Mouse (Mus musculus): Measurements from ENCODE around the gene Mars2. TPM values are rescaled to one million over a fixed set of nuclear protein-coding genes. Genes with fewer than 3 reads are reported as not detected.
A peak's percentile ranks its signal among the peaks of the same experiment; 100 is the strongest.

Mars2 gene
- polyA plus RNA-seq, 1 experiment from 2014 or later = 4.0 TPM

DNA sequence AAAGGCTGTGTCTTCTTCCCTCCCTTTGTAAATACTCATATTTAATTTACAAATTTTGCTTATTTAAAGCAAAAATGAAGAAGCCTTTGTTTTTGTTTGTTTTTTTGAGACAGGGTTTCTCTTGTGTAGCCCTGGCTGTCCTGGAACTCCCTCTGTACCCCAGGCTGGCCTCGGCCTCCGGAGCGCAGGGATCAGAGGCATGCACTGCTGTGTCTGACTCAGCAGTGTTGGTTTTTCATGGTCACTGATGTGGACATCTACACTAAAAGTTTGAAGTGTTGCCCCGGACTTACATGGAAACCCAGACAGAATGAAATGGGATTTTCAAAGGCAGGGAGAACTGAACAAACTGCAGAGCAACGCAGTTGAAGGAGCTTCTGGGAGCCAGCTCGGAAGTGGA, 29.4 kb upstream of the Mars2 start:
- Histone ChIP-seq H3K27ac (replicated peaks) (no peak overlapping the region), H3K36me3 (no peaks in the 10 kb centered on the region), H3K9me3 (no peaks in the 10 kb centered on the region), H3K4me3 (no peak overlapping the region), H3K9ac (replicated peaks) (0 out of 2 replicates have a peak overlapping the region, but pooled peaks have one; percentile 15), H3K4me2 (replicated peaks) (no peak overlapping the region), H3K27me3 (no peaks in the 10 kb centered on the region), H3K4me1 (peaks cover 6% of the 10 kb centered on the region; the same call in 1 of the 2 replicates)
- 88% methylated on average over 6 of the region's 6 CpGs for WGBS
- ATAC-seq (ENCODE audit: low FRiP score, low read depth) = no peak

DNA sequence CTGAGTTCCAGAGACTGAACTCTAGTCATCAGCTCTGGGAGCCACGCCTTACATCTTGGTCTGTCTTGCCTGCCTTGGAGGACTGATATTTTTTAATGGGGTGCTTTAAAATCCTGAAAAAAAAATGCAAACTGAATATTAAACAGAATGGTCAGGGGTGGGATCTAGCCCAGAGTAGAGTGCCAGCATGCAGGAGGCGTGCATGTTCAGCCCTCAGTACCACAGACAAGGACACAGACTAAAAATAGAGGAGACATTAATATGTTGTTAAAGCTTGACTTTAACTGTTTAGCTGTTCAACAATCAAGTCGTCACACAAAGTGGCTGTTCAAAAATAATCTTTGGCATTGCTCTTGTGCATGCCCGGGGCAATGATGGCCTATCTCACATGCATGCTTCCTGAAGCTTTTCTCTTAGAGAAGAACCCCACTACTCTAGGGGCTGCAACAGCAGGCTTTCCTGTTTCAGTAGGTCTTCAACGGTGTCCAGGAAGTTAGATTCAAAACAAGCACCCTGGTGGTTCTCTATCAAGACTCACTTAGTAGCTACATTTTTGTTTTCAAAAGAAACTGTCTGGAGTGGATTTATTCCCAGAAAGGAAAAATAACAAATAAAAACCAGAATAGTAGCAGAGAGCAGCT, 28.4 kb upstream of the Mars2 start:
- Histone ChIP-seq H3K36me3 (no peaks in the 10 kb centered on the region), H3K4me2 (replicated peaks) (no peak overlapping the region), H3K9ac (replicated peaks) (no peak overlapping the region), H3K4me1 (peaks cover 6% of the 10 kb centered on the region; the same call in 1 of the 2 replicates), H3K9me3 (no peaks in the 10 kb centered on the region), H3K27ac (replicated peaks) (no peak overlapping the region), H3K4me3 (no peak overlapping the region), H3K27me3 (no peaks in the 10 kb centered on the region)
- no peak for ATAC-seq (ENCODE audit: low FRiP score, low read depth)
- 78% methylated on average over 5 of the region's 5 CpGs for WGBS

DNA sequence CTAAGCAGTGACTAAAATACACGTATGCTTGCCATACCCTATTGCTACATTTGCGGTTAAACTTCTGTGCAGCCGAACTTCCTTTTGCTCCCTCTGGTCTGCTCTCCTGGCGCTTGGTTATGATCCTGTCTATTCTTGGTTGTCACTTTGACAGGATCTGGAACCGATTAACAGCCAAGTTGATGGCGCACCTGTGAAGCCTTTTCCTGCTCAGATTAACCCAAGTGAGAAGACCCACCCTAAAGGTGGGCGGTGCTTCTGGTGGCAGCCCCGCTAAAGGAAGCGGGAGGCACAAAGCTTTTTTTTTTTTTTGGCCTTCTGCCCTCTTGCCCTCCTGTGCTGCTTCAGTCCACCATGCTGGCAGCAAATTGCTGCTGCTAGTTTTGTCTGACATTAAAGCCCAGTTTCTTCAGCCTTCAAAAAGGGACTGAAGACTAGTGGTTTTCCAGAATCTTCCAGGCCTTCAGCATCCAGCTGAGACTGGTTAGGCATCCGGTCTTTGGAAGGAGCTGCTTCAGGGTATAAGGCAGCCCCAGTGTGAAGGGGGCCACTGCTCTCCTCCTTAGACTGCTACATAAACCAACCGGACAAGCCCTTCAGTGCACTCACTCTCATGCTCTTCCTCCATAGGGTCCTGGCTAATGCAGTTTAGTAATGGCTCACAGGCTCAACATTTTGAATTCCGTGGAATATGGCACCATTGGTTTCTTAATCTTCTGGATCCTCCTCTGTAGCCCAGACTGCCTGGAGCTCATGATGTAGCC, 26.6 kb upstream of the Mars2 start:
- Histone ChIP-seq H3K9ac (replicated peaks) (no peak overlapping the region), H3K36me3 (no peaks in the 10 kb centered on the region), H3K4me3 (no peak overlapping the region), H3K4me2 (replicated peaks) (no peak overlapping the region), H3K9me3 (no peaks in the 10 kb centered on the region), H3K4me1 (peaks cover 6% of the 10 kb centered on the region; the same call in 1 of the 2 replicates), H3K27me3 (no peaks in the 10 kb centered on the region), H3K27ac (replicated peaks) (no peak overlapping the region)
- ATAC-seq (ENCODE audit: low FRiP score, low read depth) = no peak
- WGBS = 51% methylated on average over 12 of the region's 12 CpGs

DNA sequence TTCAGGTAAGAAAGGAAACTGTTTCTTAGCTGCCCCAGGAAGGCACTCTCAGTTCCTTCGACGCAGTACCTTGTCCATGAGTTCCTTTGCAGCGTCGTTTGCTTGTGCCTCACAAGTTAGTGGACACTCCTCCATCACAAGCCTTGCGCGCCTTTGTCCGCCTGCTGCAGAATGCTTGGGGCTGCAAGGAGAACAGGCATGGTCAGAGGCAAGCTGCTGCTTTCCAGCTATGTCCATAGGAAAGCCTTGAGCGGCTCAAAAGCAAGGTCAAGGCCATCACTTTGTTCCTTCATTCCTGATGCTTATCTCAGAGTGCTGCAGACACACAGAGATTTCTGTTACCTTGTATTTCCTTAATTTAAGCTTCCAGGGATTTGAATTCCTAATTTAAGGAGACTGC, 25.9 kb upstream of the Mars2 start:
- H3K4me2 ChIP-seq (replicated peaks) = no peak overlapping the region
- H3K27me3 ChIP-seq = no peaks in the 10 kb centered on the region
- no peaks in the 10 kb centered on the region for H3K9me3 ChIP-seq
- no peak overlapping the region for H3K9ac ChIP-seq (replicated peaks)
- WGBS = 76% methylated on average over 8 of the region's 8 CpGs
- H3K36me3 ChIP-seq = no peaks in the 10 kb centered on the region
- no peak for ATAC-seq (ENCODE audit: low FRiP score, low read depth)
- peaks cover 2% of the 10 kb centered on the region; the same call in 1 of the 2 replicates for H3K4me1 ChIP-seq
- no peak overlapping the region for H3K4me3 ChIP-seq
- no peak overlapping the region for H3K27ac ChIP-seq (replicated peaks)

DNA sequence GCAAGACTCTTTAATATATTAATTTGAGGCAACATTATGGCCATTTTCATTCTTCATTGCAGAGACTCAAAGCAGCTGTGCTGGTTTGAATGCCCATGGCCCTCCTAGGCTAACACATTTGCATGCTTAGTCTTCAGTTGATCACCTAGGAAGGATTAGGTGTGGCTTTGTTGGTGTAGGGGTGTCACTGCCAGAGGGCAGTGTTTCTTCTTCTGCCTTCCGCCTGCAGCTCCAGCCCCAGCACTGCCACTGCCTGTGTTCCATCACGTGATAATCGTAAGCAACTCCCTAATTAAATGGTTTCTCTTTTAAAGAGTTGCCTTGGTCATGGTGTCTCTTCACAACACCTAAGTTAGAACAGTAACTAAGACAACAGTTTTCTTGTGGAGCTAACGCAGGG, 24.2 kb upstream of the Mars2 start:
- no peaks in the 10 kb centered on the region for H3K4me1 ChIP-seq
- ATAC-seq (ENCODE audit: low FRiP score, low read depth) = no peak
- no peaks in the 10 kb centered on the region for H3K9me3 ChIP-seq
- H3K27me3 ChIP-seq = no peaks in the 10 kb centered on the region
- H3K4me3 ChIP-seq = no peak overlapping the region
- H3K27ac ChIP-seq (replicated peaks) = no peak overlapping the region
- H3K36me3 ChIP-seq = no peaks in the 10 kb centered on the region
- no peak overlapping the region for H3K9ac ChIP-seq (replicated peaks)
- H3K4me2 ChIP-seq (replicated peaks) = no peak overlapping the region
- 79% methylated on average over 4 of the region's 4 CpGs for WGBS

DNA sequence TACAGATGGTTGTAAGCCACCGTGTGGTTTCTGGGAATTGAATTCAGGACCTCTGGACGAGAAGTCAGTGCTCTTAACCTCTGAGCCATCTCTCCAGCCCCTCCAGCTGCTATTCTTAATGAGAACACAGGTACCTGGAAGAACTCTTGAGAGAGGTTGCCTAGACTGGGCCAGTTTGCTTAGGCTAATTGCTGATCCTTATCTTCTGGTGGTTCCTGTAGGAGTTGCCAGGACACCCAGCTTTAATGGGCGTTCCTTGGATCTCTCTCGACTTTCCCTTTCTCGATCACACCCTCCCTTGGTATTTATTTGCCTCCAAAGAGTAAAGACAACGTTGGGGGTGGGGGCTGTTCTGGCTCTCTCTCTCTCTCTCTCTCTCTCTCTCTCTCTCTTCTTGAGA, 23.5 kb upstream of the Mars2 start:
- Histone ChIP-seq H3K9ac (replicated peaks) (no peak overlapping the region), H3K27ac (replicated peaks) (no peak overlapping the region), H3K36me3 (no peaks in the 10 kb centered on the region), H3K9me3 (no peaks in the 10 kb centered on the region), H3K27me3 (no peaks in the 10 kb centered on the region), H3K4me3 (no peak overlapping the region), H3K4me1 (no peaks in the 10 kb centered on the region), H3K4me2 (replicated peaks) (no peak overlapping the region)
- no peak for ATAC-seq (ENCODE audit: low FRiP score, low read depth)
- WGBS = 76% methylated on average over 6 of the region's 6 CpGs

DNA sequence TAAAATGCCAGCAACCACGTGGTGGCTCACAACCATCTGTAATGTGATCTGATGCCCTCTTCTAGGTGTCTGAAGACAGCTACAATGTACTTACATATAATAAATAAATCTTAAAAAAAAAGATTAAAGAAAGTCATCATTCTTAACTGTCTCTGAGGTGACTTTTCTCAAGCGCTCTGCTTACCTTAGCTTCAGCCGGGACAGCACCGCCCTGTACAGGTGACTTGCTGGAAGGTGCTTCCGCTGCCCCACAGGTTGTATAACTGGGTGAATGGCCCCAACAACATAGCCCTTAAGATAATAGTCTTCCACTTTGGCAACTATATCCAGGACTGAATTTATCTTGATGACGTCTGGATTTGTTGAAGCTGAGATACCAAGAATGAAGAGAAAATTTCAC, 23.0 kb upstream of the Mars2 start:
- 90% methylated on average over 6 of the region's 6 CpGs for WGBS
- ATAC-seq (ENCODE audit: low FRiP score, low read depth) = no peak

DNA sequence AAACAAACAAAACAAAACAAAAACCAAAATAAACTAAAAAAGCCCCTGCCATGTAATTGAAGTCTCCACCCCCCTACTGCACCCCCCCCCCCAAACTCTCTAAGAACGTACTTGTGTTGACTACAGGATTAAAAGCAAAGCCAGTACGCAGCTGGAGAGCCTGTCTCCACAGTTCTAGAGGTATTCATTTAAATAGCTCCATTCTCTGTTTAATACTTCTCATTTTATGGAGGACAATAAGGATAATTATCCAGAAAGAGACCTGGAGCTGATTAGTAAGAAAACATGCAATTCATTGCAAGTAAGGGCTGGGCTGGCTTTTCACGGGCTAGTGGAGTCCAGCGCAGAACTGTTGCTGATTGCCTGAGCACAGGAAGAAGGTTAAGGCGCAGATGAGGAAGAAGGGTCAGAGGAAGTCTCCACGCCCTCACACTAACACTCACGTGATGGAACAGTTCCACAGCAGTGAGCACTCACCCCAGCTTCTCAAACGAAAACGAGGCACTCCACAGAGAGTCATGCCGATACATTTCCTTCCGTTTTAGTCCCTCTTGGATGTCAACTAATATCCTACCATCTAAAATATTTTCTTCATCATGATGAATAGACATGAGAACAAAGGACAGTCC, 21.7 kb upstream of the Mars2 start:
- H3K9ac ChIP-seq (replicated peaks) = no peak overlapping the region
- no peak overlapping the region for H3K4me2 ChIP-seq (replicated peaks)
- no peaks in the 10 kb centered on the region for H3K36me3 ChIP-seq
- no peaks in the 10 kb centered on the region for H3K27me3 ChIP-seq
- H3K9me3 ChIP-seq = no peaks in the 10 kb centered on the region
- no peak overlapping the region for H3K27ac ChIP-seq (replicated peaks)
- no peak for ATAC-seq (ENCODE audit: low FRiP score, low read depth)
- no peaks in the 10 kb centered on the region for H3K4me1 ChIP-seq
- no peak overlapping the region for H3K4me3 ChIP-seq
- WGBS = 67% methylated on average over 11 of the region's 11 CpGs

More for the DNA sequence above, 23.0 kb upstream of the Mars2 start:
- H3K27me3 ChIP-seq = no peaks in the 10 kb centered on the region
- H3K9me3 ChIP-seq = no peaks in the 10 kb centered on the region
- no peak overlapping the region for H3K4me3 ChIP-seq
- H3K27ac ChIP-seq (replicated peaks) = no peak overlapping the region
- H3K36me3 ChIP-seq = no peaks in the 10 kb centered on the region
- H3K4me2 ChIP-seq (replicated peaks) = no peak overlapping the region
- no peaks in the 10 kb centered on the region for H3K4me1 ChIP-seq
- H3K9ac ChIP-seq (replicated peaks) = no peak overlapping the region

DNA sequence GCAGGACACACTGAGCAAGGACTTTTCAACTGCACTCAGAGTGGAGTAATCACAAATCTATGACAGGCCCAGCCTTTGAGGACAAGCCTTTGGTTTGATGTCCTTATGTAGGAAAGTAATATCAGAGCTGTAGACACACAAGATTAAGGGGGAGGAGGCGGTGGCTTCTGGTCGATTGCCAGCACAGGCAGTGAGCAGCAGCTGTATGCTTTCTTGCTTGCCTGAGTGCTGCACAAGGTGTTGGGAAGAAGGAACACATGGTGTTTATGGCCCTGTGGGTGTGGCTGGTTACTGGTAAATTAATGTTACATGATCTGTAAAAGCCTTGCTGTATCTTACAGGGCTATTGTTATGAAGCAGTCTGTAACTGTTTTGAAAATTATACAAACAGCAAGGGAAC, 19.8 kb upstream of the Mars2 start:
- Histone ChIP-seq H3K4me3 (no peak overlapping the region), H3K36me3 (no peaks in the 10 kb centered on the region), H3K9me3 (no peaks in the 10 kb centered on the region), H3K4me1 (0 out of 2 replicates have a peak, but pooled peaks cover 5% of the 10 kb centered on the region), H3K27ac (replicated peaks) (no peak overlapping the region), H3K4me2 (replicated peaks) (no peak overlapping the region), H3K9ac (replicated peaks) (no peak overlapping the region), H3K27me3 (no peaks in the 10 kb centered on the region; the same call in 1 of the 2 replicates)
- WGBS = 89% methylated on average over 2 of the region's 2 CpGs
- ATAC-seq (ENCODE audit: low FRiP score, low read depth) = no peak

DNA sequence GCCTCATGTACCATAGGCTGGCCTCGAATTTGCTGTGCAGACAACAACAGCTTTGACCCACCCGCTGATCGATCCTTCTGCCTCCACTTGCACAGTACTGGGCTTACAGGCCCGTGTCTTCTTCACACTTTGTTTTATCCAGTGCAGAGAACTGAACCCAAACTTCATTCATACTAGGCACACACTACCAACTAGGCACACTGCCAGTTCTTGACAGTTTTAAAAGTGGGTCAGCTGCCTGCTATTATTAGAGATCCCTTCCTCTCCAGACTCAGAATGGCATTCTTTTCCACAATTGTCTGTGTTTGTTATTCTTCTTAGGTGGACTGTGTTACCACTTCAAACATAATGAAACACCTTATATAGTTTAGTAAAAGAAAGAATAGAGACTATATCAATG, 15.6 kb upstream of the Mars2 start:
- Histone ChIP-seq H3K9ac (replicated peaks) (no peak overlapping the region), H3K27me3 (peaks cover 3% of the 10 kb centered on the region; the same call in 1 of the 2 replicates), H3K27ac (replicated peaks) (no peak overlapping the region), H3K4me3 (no peak overlapping the region), H3K4me2 (replicated peaks) (no peak overlapping the region), H3K4me1 (peaks cover 11% of the 10 kb centered on the region; the same call in 1 of the 2 replicates), H3K36me3 (no peaks in the 10 kb centered on the region), H3K9me3 (no peaks in the 10 kb centered on the region)
- no peak for ATAC-seq (ENCODE audit: low FRiP score, low read depth)
- WGBS = 69% methylated on average over 4 of the region's 4 CpGs

DNA sequence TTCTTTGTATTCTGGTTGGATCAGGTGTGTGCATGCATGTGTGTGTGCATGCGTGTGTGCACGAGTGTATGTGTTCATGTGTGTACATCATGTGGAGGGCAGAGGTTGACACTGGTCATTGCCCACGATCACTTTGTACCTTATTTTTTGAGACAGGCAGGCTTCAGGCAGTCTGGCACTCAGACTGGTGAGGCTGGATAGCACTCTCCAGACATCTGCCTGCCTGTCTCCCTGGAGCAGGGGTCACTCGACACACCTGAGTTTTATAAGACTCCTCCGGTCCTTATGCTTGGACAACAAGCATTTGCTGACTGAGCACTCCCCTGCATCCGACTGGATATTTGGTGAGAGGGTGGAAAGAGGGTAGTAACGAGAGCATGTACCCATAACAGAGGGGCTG, 14.0 kb upstream of the Mars2 start:
- 91% methylated on average over 7 of the region's 7 CpGs for WGBS
- no peak overlapping the region for H3K27ac ChIP-seq (replicated peaks)
- no peaks in the 10 kb centered on the region for H3K36me3 ChIP-seq
- H3K4me3 ChIP-seq = no peak overlapping the region
- H3K27me3 ChIP-seq = peaks cover 3% of the 10 kb centered on the region; the same call in 1 of the 2 replicates
- ATAC-seq (ENCODE audit: low FRiP score, low read depth) = no peak
- H3K9me3 ChIP-seq = no peaks in the 10 kb centered on the region
- no peak overlapping the region for H3K9ac ChIP-seq (replicated peaks)
- H3K4me2 ChIP-seq (replicated peaks) = no peak overlapping the region
- H3K4me1 ChIP-seq = peaks cover 14% of the 10 kb centered on the region; the same call in 1 of the 2 replicates

DNA sequence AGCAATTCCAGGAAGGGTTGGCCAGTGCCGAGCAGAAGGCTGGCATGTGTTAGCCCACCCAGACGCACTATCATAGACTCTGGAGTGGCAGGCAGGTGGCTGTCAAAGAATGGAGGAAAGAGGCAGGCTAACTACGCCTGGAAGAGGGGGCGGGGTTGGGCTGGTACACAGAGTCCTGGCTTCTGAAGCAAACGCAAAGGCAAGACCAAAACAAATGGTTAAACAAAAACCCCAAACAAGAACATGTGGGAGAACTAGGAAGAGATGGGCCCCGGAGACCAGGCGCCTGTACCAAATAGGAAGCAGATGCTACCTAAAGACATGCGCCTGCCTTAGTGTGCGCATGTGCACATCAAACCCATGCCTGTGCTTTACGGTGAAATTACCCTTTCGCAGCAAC, 12.9 kb upstream of the Mars2 start:
- 69% methylated on average over 11 of the region's 11 CpGs for WGBS
- peak; percentile 69 for ATAC-seq (ENCODE audit: low FRiP score, low read depth)
- Histone ChIP-seq H3K36me3 (no peaks in the 10 kb centered on the region), H3K4me2 (replicated peaks) (0 out of 2 replicates have a peak overlapping the region, but pooled peaks have one; percentile 9), H3K4me1 (peaks cover 14% of the 10 kb centered on the region; the same call in 1 of the 2 replicates), H3K9ac (replicated peaks) (no peak overlapping the region), H3K9me3 (no peaks in the 10 kb centered on the region), H3K4me3 (no peak overlapping the region), H3K27me3 (peaks cover 3% of the 10 kb centered on the region; the same call in 1 of the 2 replicates), H3K27ac (replicated peaks) (no peak overlapping the region)
